Mouse (Mus musculus) activated CD4-positive, CD25-positive, alpha-beta regulatory T cell (primary cell): ENCODE data around the gene Ciao2b. TPM values are rescaled to one million over a fixed set of nuclear protein-coding genes. Genes with fewer than 3 reads are reported as not detected.

ENCODE experiments used
- polyA plus RNA-seq, 2 experiments: library from polyadenylated mRNA; unstranded; fragments of 100-300 nt; shearing (Covaris generic); gene quantifications; one replicate each; pipeline ENCODE4 v1.2.1; 2017

The Ciao2b gene
- polyA plus RNA-seq = 100 to 1,000 TPM in 1 of 2 experiments, 10 to 100 TPM in 1; 88.7 to 128 TPM

DNA sequence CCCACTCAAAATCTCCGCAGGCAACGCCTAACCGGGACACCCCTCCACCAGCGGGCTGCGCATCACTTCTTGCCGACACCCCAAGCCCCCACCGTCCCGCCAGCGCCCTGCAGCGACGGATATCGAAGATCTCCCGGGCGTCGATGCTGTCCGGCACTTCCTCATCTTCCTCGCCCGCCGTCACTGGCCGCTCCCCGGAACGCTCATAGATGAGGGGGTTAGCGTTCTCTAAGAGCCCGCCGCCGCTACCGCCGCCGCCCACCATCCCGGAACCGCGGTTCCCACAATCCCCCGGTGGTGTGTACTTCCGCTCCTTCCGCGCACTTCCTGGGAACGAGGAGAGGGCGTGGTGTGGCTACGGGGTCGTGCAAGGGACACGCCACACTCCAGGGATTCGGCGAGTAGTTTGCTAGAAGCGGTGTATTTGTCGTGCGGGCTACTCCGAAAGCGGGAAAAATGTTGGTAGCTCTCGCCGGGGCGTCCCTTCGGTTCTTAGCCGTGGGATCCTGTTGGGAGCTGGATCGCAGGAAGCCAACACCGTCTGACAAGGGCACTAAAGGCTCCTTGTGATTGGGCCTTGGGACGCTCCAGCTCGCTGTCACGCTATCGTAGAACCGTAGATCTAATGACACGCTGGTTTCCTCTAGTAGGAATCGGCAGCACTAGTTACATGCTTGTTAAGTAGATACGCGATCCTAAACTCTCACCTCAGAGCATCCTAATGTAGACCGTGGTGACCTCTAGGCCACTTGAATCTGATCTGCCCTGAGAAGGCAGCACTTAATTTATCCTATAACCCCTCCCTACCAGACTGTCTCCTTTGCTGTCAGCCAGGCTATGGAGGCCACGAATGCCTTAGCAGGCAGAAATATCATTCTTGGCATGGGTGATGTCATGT is at the start of gene Ciao2b:
TSS of gene Ciao2b (minus strand) at position 540 of the 898 bp plus-strand sequence.

GRCm38 (mm10) chr8:104630981-104631663 is 10.6 kb downstream of the Ciao2b start, which contains the start of gene Rrad:
Gene Rrad (minus strand): TSS chr8:104631327.

GRCm38 (mm10) chr8:104624161-104624560 is 17.6 kb downstream of the Ciao2b start, which contains the start of gene Cdh16:
Gene Cdh16 (minus strand): TSS chr8:104624396.

GRCm38 (mm10) chr8:104591133-104591834 is 50.5 kb downstream of the Ciao2b start, which contains the start of gene Pdp2:
Gene Pdp2 (plus strand): TSS chr8:104591451.

Other genes starting within 250 kb of the Ciao2b start
- gene Cmtm4, start 246.2 kb downstream of the Ciao2b start, polyA plus RNA-seq = under 1 TPM; 0.49 to 0.91 TPM
- gene Dync1li2, start 198.9 kb downstream of the Ciao2b start, polyA plus RNA-seq = 10 to 100 TPM; 29.0 to 38.0 TPM
- not detected for gene Terb1, start 132.1 kb downstream of the Ciao2b start, polyA plus RNA-seq
- 10 to 100 TPM; 72.7 to 85.3 TPM for gene Nae1, start 107.3 kb downstream of the Ciao2b start, polyA plus RNA-seq
- 1 to 10 TPM; 2.6 to 2.9 TPM for gene Car7, start 107.3 kb downstream of the Ciao2b start, polyA plus RNA-seq
- gene Pdp2, start 50.5 kb downstream of the Ciao2b start, polyA plus RNA-seq = 1 to 10 TPM; 4.3 TPM
- gene Cdh16, start 17.6 kb downstream of the Ciao2b start, polyA plus RNA-seq = under 1 TPM in 1 of 2 experiments, not detected in 1; 0.45 TPM
- 10 to 100 TPM; 26.3 to 72.7 TPM for gene Rrad, start 10.6 kb downstream of the Ciao2b start, polyA plus RNA-seq
- gene Ces2a, start 92.0 kb upstream of the Ciao2b start, polyA plus RNA-seq = under 1 TPM in 1 of 2 experiments, not detected in 1; 0.32 TPM
- not detected for gene Ces2b, start 189.6 kb upstream of the Ciao2b start, polyA plus RNA-seq
- gene Ces2c, start 205.1 kb upstream of the Ciao2b start, polyA plus RNA-seq = 1 to 10 TPM; 3.9 to 8.2 TPM